Mouse (Mus musculus): ENCODE measurements around the gene Btbd35f16.
"Not testable (repeated sequence)": the region's sequence is repeated elsewhere in the genome, so short reads cannot be mapped to it uniquely, and the experiment has no call there.

The Btbd35f16 gene

DNA sequence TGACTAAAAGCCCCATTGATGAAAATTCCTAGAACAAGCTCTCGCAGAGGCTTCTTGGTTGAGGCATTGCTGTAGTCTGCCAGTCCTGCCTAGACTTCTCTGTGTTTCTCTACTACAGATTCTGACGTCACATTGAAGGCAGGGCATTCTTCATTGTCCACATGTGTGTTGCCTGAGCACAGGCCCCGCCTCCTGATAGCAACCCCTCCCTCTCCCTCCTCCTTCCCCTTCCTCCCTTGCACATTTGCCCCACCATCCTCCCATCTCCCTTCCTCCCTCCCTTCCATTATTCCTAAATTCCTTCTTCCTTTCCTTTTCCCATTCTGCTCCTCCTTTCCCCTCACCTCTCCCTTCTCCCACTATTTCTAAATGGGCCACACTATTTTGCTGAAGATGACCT is at the start of gene Btbd35f16:
Gene Btbd35f16 (minus strand): TSS at position 101 of the 400 bp plus-strand sequence.
- DNase-seq (ENCODE audit: low read depth): not testable (repeated sequence)
